Mouse (Mus musculus) forebrain, embryonic 15.5 days (tissue): ENCODE measurements at regions not wholly inside any gene's neighbourhood (a gene's known extent, or its start where the extent isn't known, plus 50 kb on each side); places are given as distances from the start of the nearest gene placed in this dataset.
A peak's percentile ranks its signal among the peaks of the same experiment; 100 is the strongest.

ENCODE experiments used
- ATAC-seq: fragments of 200-750 bp; cut with Nextera tagmentation; replicated peaks from 2 replicates; pipeline ENCODE4 v1.8.0; 2017; ENCODE audit warnings: mild to moderate bottlenecking, moderate TSS enrichment, moderate library complexity
- H3K27ac ChIP-seq: fragments of 300-500 bp; sonication (generic); replicated peaks from 2 replicates; pipeline ENCODE4 v1.5.1; 2015; ENCODE audit warnings: mild to moderate bottlenecking, inconsistent platforms
- H3K27me3 ChIP-seq: fragments of 300-500 bp; sonication (generic); 2 replicates; pipeline ENCODE4 v1.6.1; 2015; ENCODE audit warnings: inconsistent platforms
- H3K36me3 ChIP-seq: fragments of 300-500 bp; sonication (generic); 2 replicates; pipeline ENCODE4 v1.6.1; 2015; ENCODE audit warnings: mild to moderate bottlenecking, inconsistent platforms
- H3K4me1 ChIP-seq: fragments of 300-500 bp; sonication (generic); 2 replicates; pipeline ENCODE4 v1.6.1; 2015; ENCODE audit warnings: inconsistent platforms
- H3K4me2 ChIP-seq: fragments of 300-500 bp; sonication (generic); replicated peaks from 2 replicates; pipeline ENCODE4 v1.6.1; 2015; ENCODE audit warnings: mild to moderate bottlenecking, inconsistent platforms
- H3K4me3 ChIP-seq: fragments of 300-500 bp; sonication (generic); 2 replicates; pipeline ENCODE4 v1.5.1; 2015; ENCODE audit warnings: mild to moderate bottlenecking, inconsistent platforms
- H3K9ac ChIP-seq: fragments of 300-500 bp; sonication (generic); replicated peaks from 2 replicates; pipeline ENCODE4 v1.6.1; 2015; ENCODE audit warnings: mild to moderate bottlenecking, inconsistent platforms
- H3K9me3 ChIP-seq: fragments of 300-500 bp; sonication (generic); 2 replicates; pipeline ENCODE4 v1.6.1; 2016; ENCODE audit warnings: inconsistent platforms
- WGBS: fragments of 180-500 bp; shearing (Covaris S2); methylation state at CpG from one replicate; pipeline ENCODE4 v1.1.7; 2015; ENCODE audit warnings: mixed read lengths; 5-methylcytosine and 5-hydroxymethylcytosine counted together

GRCm38 (mm10) chr6:99817245-99817644, 91.1 kb upstream of the Prok2 start:
- Histone ChIP-seq H3K9me3 (no peaks in the 10 kb centered on the region), H3K36me3 (no peaks in the 10 kb centered on the region), H3K4me3 (no peak overlapping the region), H3K27me3 (no peaks in the 10 kb centered on the region), H3K4me2 (no peak overlapping the region), H3K9ac (no peak overlapping the region), H3K27ac (no peak overlapping the region), H3K4me1 (0 out of 2 replicates have a peak, but pooled peaks cover 4% of the 10 kb centered on the region)
- no peak for ATAC-seq
- WGBS: 92% methylated on average over 1 of the region's 1 CpGs

DNA sequence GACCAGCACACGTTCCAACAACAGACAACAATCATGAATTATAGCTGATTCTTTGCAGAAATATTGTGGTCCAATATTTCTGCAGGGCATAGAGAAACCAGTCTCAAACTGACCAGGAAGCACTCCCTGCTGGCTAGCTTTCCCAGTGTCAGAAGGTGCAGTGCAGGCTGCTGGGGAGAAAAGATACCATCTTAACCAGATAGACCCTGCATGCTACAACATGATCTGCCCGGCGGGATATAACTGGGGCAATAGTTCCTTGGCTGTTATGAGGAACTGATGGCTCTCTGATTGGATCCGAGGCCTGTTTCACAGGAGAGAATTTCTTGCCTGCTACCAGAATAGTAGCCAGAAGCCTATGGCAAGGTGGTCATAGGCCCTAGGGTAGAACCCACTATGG, 86.9 kb upstream of the Prok2 start:
- Histone ChIP-seq H3K4me3 (no peak overlapping the region), H3K36me3 (no peaks in the 10 kb centered on the region), H3K4me2 (no peak overlapping the region), H3K4me1 (peaks cover 20% of the 10 kb centered on the region), H3K9me3 (no peaks in the 10 kb centered on the region), H3K9ac (no peak overlapping the region), H3K27ac (no peak overlapping the region), H3K27me3 (no peaks in the 10 kb centered on the region)
- WGBS: 84% methylated on average over 4 of the region's 4 CpGs
- ATAC-seq: no peak

DNA sequence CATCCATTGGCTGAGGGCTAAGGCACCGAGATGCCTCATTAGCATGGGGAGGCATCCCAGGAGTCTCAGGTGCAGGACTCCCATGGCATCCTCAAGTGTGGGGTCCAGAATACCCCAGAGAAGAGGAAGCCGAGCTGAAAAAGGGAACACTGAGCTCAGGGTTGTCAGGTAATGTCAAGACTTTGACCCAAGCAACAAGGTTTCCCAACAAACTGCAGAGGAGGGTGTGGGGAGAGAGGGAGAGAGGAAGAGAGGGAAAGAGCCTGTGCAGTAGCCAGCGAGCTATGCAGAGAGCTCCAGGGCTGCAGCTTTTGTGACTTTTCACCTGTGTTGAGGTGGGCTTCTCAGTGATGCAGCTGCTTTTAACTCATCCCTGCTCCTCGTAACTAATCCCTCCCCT, 85.7 kb upstream of the Prok2 start:
- WGBS: 89% methylated on average over 4 of the region's 4 CpGs
- no peaks in the 10 kb centered on the region for H3K27me3 ChIP-seq
- no peaks in the 10 kb centered on the region for H3K36me3 ChIP-seq
- peak overlapping the region; percentile 47; the same call in 1 of the 2 replicates for H3K27ac ChIP-seq
- H3K4me2 ChIP-seq: no peak overlapping the region
- no peak overlapping the region for H3K4me3 ChIP-seq
- H3K9me3 ChIP-seq: no peaks in the 10 kb centered on the region
- H3K9ac ChIP-seq: no peak overlapping the region
- H3K4me1 ChIP-seq: peaks cover 20% of the 10 kb centered on the region
- ATAC-seq: no peak

DNA sequence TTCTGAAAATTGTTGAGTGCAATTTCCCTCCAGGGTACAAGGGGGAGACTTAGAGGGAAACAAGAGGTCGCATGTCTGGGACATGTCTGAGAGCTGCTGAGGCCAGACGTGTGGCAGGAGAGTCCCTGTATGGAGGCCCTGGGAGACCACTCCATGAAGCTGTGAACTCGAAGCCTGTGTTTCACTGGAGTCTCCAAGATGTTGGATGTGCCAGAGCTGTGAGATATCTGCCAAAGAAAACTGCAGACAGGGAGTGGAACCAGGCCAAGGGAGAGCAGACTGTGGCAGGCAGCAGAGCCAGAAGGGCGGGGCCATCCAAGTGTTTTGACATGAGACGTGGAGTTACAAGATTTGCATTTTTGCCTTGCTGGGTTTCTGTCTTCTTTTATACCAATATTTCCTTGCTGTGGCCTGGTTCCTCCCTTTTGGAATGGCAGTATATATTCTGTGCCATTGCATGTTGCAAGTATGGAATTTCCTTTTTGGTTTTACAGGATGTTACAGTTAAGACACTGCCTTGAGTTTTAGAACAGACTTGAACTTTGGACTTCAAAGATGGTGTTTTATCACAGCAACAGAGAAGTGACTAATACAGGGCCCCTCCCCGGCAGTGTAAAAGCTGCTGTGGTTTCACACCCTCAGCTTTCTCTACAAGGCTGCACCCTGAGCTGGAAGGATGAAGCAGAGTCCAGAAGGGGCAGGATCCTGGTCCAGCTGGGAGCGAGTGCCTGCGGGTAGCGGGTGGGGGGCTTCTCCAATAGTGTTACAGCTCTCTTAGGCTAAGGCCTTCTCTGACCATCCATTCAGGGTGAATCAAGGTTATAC, 85.0 kb upstream of the Prok2 start:
- H3K36me3 ChIP-seq: no peaks in the 10 kb centered on the region
- H3K4me1 ChIP-seq: peaks cover 20% of the 10 kb centered on the region
- no peak overlapping the region for H3K4me3 ChIP-seq
- H3K27ac ChIP-seq: peak overlapping the region; percentile 47; the same call in 1 of the 2 replicates
- H3K4me2 ChIP-seq: no peak overlapping the region
- WGBS: 46% methylated on average over 9 of the region's 9 CpGs
- H3K9ac ChIP-seq: no peak overlapping the region
- H3K9me3 ChIP-seq: no peaks in the 10 kb centered on the region
- peak; percentile 88 for ATAC-seq
- H3K27me3 ChIP-seq: no peaks in the 10 kb centered on the region

DNA sequence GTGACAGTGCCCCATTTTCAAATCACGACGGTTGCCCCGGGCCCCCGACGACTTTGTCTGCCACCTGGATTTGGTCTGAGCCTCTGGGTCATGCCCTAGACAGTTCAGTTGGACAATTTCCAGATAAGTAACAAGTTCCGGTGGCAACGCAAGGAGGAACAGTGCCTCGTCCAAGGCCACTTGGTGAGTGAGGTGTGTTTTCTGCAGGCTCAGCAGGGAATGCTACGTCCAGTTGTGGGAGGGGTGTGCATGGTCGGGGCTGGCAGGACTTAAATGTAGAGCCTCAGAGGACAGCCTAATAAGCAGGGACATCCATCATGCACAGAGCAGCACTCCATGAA, 78.7 kb upstream of the Prok2 start:
- H3K4me1 ChIP-seq: peaks cover 6% of the 10 kb centered on the region; the same call in 1 of the 2 replicates
- WGBS: 17% methylated on average over 10 of the region's 10 CpGs
- no peaks in the 10 kb centered on the region for H3K36me3 ChIP-seq
- no peaks in the 10 kb centered on the region for H3K27me3 ChIP-seq
- H3K4me2 ChIP-seq: peak overlapping the region; percentile 36
- no peaks in the 10 kb centered on the region for H3K9me3 ChIP-seq
- H3K4me3 ChIP-seq: peak overlapping the region; percentile 14; the same call in 1 of the 2 replicates
- no peak overlapping the region for H3K27ac ChIP-seq
- peak; percentile 30; the same call in 1 of the 2 replicates for ATAC-seq
- H3K9ac ChIP-seq: peak overlapping the region; percentile 30

- H3K4me3 ChIP-seq: peak overlapping the region; percentile 14
- H3K9ac ChIP-seq: peak overlapping the region; percentile 30
- H3K4me2 ChIP-seq: peak overlapping the region; percentile 36
- peaks cover 6% of the 10 kb centered on the region; the same call in 1 of the 2 replicates for H3K4me1 ChIP-seq
- WGBS: 19% methylated on average over 25 of the region's 25 CpGs
- peak overlapping the region; percentile 43; the same call in 1 of the 2 replicates for H3K27ac ChIP-seq
- ATAC-seq: peak; percentile 94
- no peaks in the 10 kb centered on the region for H3K36me3 ChIP-seq
- H3K27me3 ChIP-seq: no peaks in the 10 kb centered on the region
- H3K9me3 ChIP-seq: no peaks in the 10 kb centered on the region
Measured at GRCm38 (mm10) chr6:99803983-99804904, 78.1 kb upstream of the Prok2 start.

DNA sequence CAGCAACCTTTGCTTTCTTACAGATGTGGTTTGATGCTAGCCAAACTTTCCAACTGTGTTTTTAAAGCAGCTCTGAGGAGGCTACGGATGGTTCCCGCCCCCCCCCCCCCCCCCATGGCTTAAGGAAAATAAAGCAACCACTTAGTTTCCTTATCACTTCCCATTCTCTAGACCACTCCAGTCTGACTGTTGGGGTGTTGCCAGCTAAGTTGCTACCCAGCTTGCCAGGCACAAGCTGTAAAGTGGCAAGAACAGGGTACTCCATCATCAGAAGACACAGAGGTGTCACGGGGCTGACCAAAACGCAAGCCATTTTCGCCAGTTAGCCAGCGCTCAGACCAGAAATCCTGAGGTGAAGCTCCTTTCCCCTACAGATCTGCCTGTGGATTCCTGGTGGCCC, 74.7 kb upstream of the Prok2 start:
- H3K27me3 ChIP-seq: no peaks in the 10 kb centered on the region
- no peak overlapping the region for H3K9ac ChIP-seq
- WGBS: 87% methylated on average over 5 of the region's 6 CpGs
- no peak overlapping the region for H3K4me2 ChIP-seq
- peaks cover 6% of the 10 kb centered on the region; the same call in 1 of the 2 replicates for H3K4me1 ChIP-seq
- no peak overlapping the region for H3K27ac ChIP-seq
- H3K36me3 ChIP-seq: no peaks in the 10 kb centered on the region
- no peak overlapping the region for H3K4me3 ChIP-seq
- no peaks in the 10 kb centered on the region for H3K9me3 ChIP-seq
- ATAC-seq: no peak

DNA sequence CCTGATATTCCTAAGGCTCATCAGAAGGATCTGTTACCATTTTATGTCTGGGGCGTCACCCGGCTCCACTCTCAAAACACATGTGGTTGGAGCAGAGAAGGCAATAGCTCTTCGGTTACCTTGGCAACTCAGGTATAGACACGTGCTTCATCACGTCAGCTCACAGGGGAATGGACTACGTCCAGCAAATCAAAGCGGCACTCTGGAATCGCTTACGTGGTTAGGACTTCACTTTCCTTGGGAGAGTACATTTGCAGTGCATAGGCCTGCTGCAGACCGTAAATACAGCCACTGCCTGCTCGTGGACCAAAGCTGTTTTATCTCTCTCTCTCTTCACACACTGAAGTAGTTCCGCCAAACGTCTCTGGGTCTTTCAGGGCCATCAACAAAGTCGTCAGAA, 74.1 kb upstream of the Prok2 start:
- H3K9me3 ChIP-seq: no peaks in the 10 kb centered on the region
- H3K4me3 ChIP-seq: no peak overlapping the region
- ATAC-seq: no peak
- WGBS: 61% methylated on average over 14 of the region's 14 CpGs
- H3K27ac ChIP-seq: no peak overlapping the region
- no peaks in the 10 kb centered on the region for H3K27me3 ChIP-seq
- H3K4me1 ChIP-seq: peaks cover 6% of the 10 kb centered on the region; the same call in 1 of the 2 replicates
- H3K9ac ChIP-seq: no peak overlapping the region
- no peak overlapping the region for H3K4me2 ChIP-seq
- H3K36me3 ChIP-seq: no peaks in the 10 kb centered on the region

DNA sequence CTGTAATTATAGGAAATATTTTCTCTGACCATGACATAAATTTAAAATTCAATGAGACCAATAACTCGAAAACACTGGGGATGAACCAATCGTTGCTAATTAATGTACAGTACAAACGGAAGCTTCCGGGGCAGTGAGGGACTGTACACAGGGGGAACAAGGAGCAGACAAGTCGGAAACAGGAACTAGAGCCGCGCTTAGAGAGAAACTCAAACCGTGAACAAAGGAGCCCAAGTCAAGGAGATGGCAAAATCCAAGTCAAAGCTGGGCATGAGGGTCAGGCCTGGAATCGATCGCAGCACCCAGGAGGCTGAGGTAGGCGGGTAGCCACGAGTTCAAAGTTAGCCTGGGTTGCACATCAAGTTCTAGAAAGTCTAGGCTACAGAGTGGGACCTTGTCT, 70.2 kb upstream of the Prok2 start:
- no peaks in the 10 kb centered on the region for H3K4me1 ChIP-seq
- H3K27ac ChIP-seq: no peak overlapping the region
- H3K36me3 ChIP-seq: no peaks in the 10 kb centered on the region
- no peak overlapping the region for H3K4me3 ChIP-seq
- H3K4me2 ChIP-seq: no peak overlapping the region
- 86% methylated on average over 12 of the region's 12 CpGs for WGBS
- no peak overlapping the region for H3K9ac ChIP-seq
- H3K9me3 ChIP-seq: no peaks in the 10 kb centered on the region
- H3K27me3 ChIP-seq: no peaks in the 10 kb centered on the region
- no peak for ATAC-seq

GRCm38 (mm10) chr6:99793546-99793945, 67.4 kb upstream of the Prok2 start:
- Histone ChIP-seq H3K4me3 (no peak overlapping the region), H3K4me1 (no peaks in the 10 kb centered on the region), H3K36me3 (no peaks in the 10 kb centered on the region), H3K9ac (no peak overlapping the region), H3K27ac (no peak overlapping the region), H3K27me3 (no peaks in the 10 kb centered on the region), H3K4me2 (no peak overlapping the region), H3K9me3 (no peaks in the 10 kb centered on the region)
- WGBS: 58% methylated on average over 10 of the region's 10 CpGs
- ATAC-seq: no peak

GRCm38 (mm10) chr6:99792353-99792752, 66.2 kb upstream of the Prok2 start:
- no peak overlapping the region for H3K4me2 ChIP-seq
- H3K4me3 ChIP-seq: no peak overlapping the region
- no peak for ATAC-seq
- no peaks in the 10 kb centered on the region for H3K9me3 ChIP-seq
- no peak overlapping the region for H3K9ac ChIP-seq
- H3K36me3 ChIP-seq: no peaks in the 10 kb centered on the region
- WGBS: 72% methylated on average over 10 of the region's 10 CpGs
- H3K27ac ChIP-seq: no peak overlapping the region
- H3K4me1 ChIP-seq: no peaks in the 10 kb centered on the region
- no peaks in the 10 kb centered on the region for H3K27me3 ChIP-seq

DNA sequence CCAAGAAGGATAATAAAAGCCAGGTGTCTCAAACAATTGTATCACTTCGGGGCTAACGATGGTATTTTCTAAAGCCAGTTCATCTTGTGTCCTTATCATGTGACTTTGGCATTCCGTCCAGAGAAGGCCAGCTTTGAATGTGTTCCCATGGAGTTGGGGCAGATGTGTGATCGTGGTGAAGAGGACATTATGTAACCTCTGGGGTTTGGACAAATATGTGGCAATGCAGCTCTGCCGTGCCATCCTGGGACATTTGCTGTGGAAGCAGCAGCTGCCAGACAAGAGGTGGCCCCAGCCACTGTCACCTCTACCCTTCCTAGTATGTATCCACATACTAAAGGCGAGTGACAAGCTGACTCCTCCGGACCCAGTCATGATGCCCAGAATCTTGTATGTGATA, 60.8 kb upstream of the Prok2 start:
- 84% methylated on average over 7 of the region's 7 CpGs for WGBS
- H3K4me1 ChIP-seq: peaks cover 15% of the 10 kb centered on the region
- H3K4me2 ChIP-seq: no peak overlapping the region
- H3K27ac ChIP-seq: no peak overlapping the region
- no peaks in the 10 kb centered on the region for H3K36me3 ChIP-seq
- ATAC-seq: no peak
- H3K4me3 ChIP-seq: no peak overlapping the region
- H3K27me3 ChIP-seq: no peaks in the 10 kb centered on the region
- H3K9me3 ChIP-seq: no peaks in the 10 kb centered on the region
- H3K9ac ChIP-seq: no peak overlapping the region
